Mouse (Mus musculus) heart, postnatal 4 days (tissue): ENCODE results near the gene Dnajb11. TPM values are rescaled to one million over a fixed set of nuclear protein-coding genes. Genes with fewer than 3 reads are reported as not detected.

Experiments used
- total RNA-seq, 2 experiments: library from RNA; stranded (reverse); gene quantifications; 2 replicates each; pipeline ENCODE4 v1.2.3; 2021

The Dnajb11 gene
- total RNA-seq, 2 experiments from 2014 or later = 68.4 to 69.1 TPM

Other genes starting within 250 kb of the Dnajb11 start
- under 1 TPM; 0.71 to 0.72 TPM for gene Dgkg, start 200.6 kb upstream of the Dnajb11 start, total RNA-seq
- gene Crygs, start 46.3 kb upstream of the Dnajb11 start, total RNA-seq = not detected
- gene Tbccd1, start 176 bp upstream of the Dnajb11 start, total RNA-seq = 10 to 100 TPM in 1 of 2 experiments, 1 to 10 TPM in 1; 9.9 to 11.7 TPM
- 1 to 10 TPM; 8.6 to 9.8 TPM for gene Ahsg, start 33.4 kb downstream of the Dnajb11 start, total RNA-seq
- not detected for gene Fetub, start 60.5 kb downstream of the Dnajb11 start, total RNA-seq
- gene Hrg, start 93.2 kb downstream of the Dnajb11 start, total RNA-seq = not detected
- gene Kng2, start 171.6 kb downstream of the Dnajb11 start, total RNA-seq = not detected
- gene Kng1, start 200.0 kb downstream of the Dnajb11 start, total RNA-seq = under 1 TPM; 0.18 to 0.45 TPM
- gene Eif4a2, start 249.6 kb downstream of the Dnajb11 start, total RNA-seq = 100 to 1,000 TPM; 206 to 231 TPM